Mouse (Mus musculus) testis, adult 2 months (tissue): ENCODE measurements around the gene Kazn. TPM values are rescaled to one million over a fixed set of nuclear protein-coding genes. Genes with fewer than 3 reads are reported as not detected.
A peak's percentile ranks its signal among the peaks of the same experiment; 100 is the strongest.

Experiments used
- H3K27ac ChIP-seq: fragments of 200-500 bp; 2 replicates; pipeline ENCODE4 v1.5.1; 2012; ENCODE audit warnings: low read depth, low read length; ENCODE audit not compliant: control insufficient read depth, insufficient read depth
- H3K27me3 ChIP-seq: fragments of 200-500 bp; 2 replicates; pipeline ENCODE4 v1.6.1; 2012; ENCODE audit warnings: mild to moderate bottlenecking, low read length, moderate library complexity; ENCODE audit not compliant: control insufficient read depth, insufficient read depth
- H3K36me3 ChIP-seq: fragments of 200-500 bp; 2 replicates; pipeline ENCODE4 v1.6.1; 2012; ENCODE audit warnings: mild to moderate bottlenecking, low read length; ENCODE audit not compliant: control insufficient read depth, insufficient read depth
- H3K4me1 ChIP-seq: fragments of 200-500 bp; 2 replicates; pipeline ENCODE4 v1.6.1; 2012; ENCODE audit warnings: low read length; ENCODE audit not compliant: control insufficient read depth, insufficient read depth
- H3K4me3 ChIP-seq: fragments of 200-500 bp; 2 replicates; pipeline ENCODE4 v1.5.1; 2012; ENCODE audit warnings: low read depth, mild to moderate bottlenecking, low read length, moderate library complexity, mixed read lengths; ENCODE audit not compliant: control insufficient read depth
- CTCF ChIP-seq: fragments of 200-500 bp; IDR thresholded peaks from 2 replicates; pipeline ENCODE4 v1.5.1; 2012; ENCODE audit warnings: low read depth, mild to moderate bottlenecking, inconsistent platforms, low read length, moderate library complexity; ENCODE audit not compliant: control insufficient read depth, insufficient read depth, insufficient replicate concordance
- POLR2A ChIP-seq: fragments of 200-500 bp; IDR thresholded peaks from 2 replicates; pipeline ENCODE4 v1.6.1; 2012; ENCODE audit warnings: low read depth, mild to moderate bottlenecking, inconsistent platforms, low read length, moderate library complexity; ENCODE audit not compliant: control insufficient read depth
- polyA plus RNA-seq: library from polyadenylated mRNA; depleted of rRNA; stranded (reverse); fragments of >200 nt; gene quantifications from 2 replicates; pipeline ENCODE4 v1.2.3, GENCODE M21; 2012

Kazn gene
- polyA plus RNA-seq, 1 experiment = 9.6 TPM

DNA sequence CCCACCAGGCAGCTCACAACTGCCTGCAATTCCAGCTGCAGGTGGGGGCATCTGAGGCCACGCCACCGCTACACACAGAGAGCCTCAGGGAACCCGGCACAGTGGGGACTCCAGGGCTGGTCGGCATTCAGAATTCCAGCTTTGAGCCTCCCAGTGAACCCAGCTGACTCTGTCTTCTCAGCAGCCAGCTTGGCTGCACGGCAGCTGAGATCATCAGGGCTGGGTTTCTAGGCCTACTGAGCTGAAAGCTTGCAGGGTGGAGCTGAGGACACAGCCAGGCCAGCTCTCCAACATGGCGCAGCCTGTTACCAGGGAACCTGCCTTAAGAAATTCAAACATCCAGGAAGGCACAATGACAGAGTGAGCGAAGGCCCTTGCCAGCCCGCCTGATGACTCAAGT, 79.2 kb downstream of the Kazn start:
- Histone ChIP-seq H3K27ac (no peak overlapping the region), H3K4me1 (no peaks in the 10 kb centered on the region), H3K27me3 (no peaks in the 10 kb centered on the region), H3K36me3 (no peaks in the 10 kb centered on the region), H3K4me3 (no peak overlapping the region)
- no peak for TF ChIP-seq CTCF
- no peak for TF ChIP-seq POLR2A

GRCm38 (mm10) chr4:142156506-142156905, 82.7 kb downstream of the Kazn start:
- Histone ChIP-seq H3K4me3 (no peak overlapping the region), H3K27ac (no peak overlapping the region), H3K27me3 (no peaks in the 10 kb centered on the region), H3K4me1 (no peaks in the 10 kb centered on the region), H3K36me3 (no peaks in the 10 kb centered on the region)
- no peak for TF ChIP-seq CTCF
- no peak for TF ChIP-seq POLR2A

DNA sequence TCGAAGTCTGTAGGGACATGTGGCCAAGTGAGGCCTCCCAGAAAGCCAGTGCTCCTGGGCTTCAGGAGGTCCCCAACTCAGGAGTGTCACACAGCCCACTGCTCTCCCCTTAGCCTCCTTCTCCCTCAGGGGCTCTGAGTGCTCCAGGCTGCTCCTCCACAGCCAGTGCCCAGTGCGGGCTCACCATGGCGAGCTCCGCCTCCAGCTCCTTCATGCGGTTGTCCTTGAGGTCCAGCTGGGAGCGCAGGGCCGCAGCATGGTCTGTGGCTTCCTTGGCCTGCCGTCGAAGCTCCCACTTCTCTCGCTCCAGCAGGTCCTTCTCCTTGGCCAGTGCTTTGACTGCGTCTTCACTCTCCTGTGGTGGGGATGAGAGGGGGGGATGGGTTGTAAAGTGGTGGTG, 85.0 kb downstream of the Kazn start:
- Histone ChIP-seq H3K4me1 (no peaks in the 10 kb centered on the region), H3K27me3 (no peaks in the 10 kb centered on the region), H3K4me3 (no peak overlapping the region), H3K36me3 (no peaks in the 10 kb centered on the region), H3K27ac (no peak overlapping the region)
- TF ChIP-seq POLR2A (no peak), CTCF (no peak)

GRCm38 (mm10) chr4:142153526-142153925, 85.7 kb downstream of the Kazn start:
- H3K27me3 ChIP-seq = no peaks in the 10 kb centered on the region
- no peak for TF ChIP-seq POLR2A
- peak; percentile 99 for TF ChIP-seq CTCF
- no peak overlapping the region for H3K27ac ChIP-seq
- H3K4me3 ChIP-seq = no peak overlapping the region
- no peaks in the 10 kb centered on the region for H3K36me3 ChIP-seq
- no peaks in the 10 kb centered on the region for H3K4me1 ChIP-seq

DNA sequence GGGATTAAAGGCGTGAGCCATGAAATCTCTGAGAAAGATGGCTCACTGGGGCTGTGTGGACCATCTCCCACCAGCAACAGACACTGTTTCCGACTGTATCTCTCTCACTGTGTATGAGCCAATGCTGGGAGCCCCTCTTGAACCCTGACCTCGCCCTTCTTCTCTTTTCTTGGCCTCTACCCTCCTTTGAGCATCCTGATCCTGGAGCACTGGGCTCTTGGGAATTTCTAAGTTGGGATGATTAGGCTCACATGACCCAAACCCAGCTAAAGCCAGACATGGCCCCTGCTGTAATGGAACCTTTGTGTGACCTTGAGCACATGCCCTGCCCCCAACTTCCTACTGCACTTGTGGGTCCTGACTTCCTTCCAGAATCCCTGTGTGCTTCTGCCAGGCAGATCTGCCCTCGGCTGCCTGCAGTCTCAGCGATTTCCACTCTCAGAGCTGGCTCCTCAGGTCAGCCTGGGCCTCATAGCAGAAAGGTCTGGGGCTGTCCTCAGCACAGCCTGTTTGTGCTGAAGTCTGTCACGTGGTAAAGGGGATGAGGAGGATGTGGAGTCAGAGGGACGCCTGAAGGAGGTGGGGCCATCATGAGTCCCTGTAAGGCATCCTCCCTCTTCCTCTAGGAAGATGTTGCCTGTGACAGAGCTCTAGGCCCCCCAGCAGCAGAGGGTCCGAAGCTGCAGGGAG, 86.3 kb downstream of the Kazn start:
- Histone ChIP-seq H3K4me1 (no peaks in the 10 kb centered on the region), H3K27me3 (no peaks in the 10 kb centered on the region), H3K36me3 (no peaks in the 10 kb centered on the region), H3K4me3 (no peak overlapping the region), H3K27ac (no peak overlapping the region)
- TF ChIP-seq POLR2A (no peak), CTCF (no peak)

DNA sequence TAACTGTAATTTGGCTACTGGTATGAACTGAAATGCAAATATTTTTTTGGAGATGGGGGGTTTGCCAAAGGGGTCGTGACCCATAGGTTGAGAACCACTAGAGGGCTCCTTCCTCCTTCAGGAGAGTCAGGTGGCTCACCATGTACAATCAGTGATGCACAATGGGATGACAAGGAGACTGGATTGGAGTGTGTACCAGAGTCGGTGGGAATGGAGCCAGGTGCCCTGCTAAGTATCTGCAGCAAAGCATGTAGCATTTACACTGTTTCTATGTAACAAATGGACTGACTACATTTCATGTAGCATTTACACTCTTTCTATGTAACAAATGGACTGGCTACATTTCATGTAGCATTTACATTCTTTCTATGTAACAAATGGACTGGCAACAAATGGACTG, 89.1 kb downstream of the Kazn start:
- H3K27ac ChIP-seq = no peak overlapping the region
- H3K4me3 ChIP-seq = no peak overlapping the region
- no peaks in the 10 kb centered on the region for H3K27me3 ChIP-seq
- H3K36me3 ChIP-seq = no peaks in the 10 kb centered on the region
- H3K4me1 ChIP-seq = no peaks in the 10 kb centered on the region
- TF ChIP-seq POLR2A (no peak), CTCF (no peak)

- Histone ChIP-seq H3K27me3 (no peaks in the 10 kb centered on the region), H3K27ac (no peak overlapping the region), H3K4me1 (no peaks in the 10 kb centered on the region), H3K4me3 (no peak overlapping the region), H3K36me3 (no peaks in the 10 kb centered on the region)
- no peak for TF ChIP-seq POLR2A
- no peak for TF ChIP-seq CTCF
These were observed 90.0 kb downstream of the Kazn start for GRCm38 (mm10) chr4:142149202-142149601.

GRCm38 (mm10) chr4:142147671-142148070, 91.5 kb downstream of the Kazn start:
- Histone ChIP-seq H3K27me3 (no peaks in the 10 kb centered on the region), H3K27ac (no peak overlapping the region), H3K4me3 (no peak overlapping the region), H3K4me1 (no peaks in the 10 kb centered on the region), H3K36me3 (no peaks in the 10 kb centered on the region)
- no peak for TF ChIP-seq CTCF
- no peak for TF ChIP-seq POLR2A
